Mouse (Mus musculus) monocyte, adult 59 days (primary cell): ENCODE measurements around the gene Coq7. TPM values are rescaled to one million over a fixed set of nuclear protein-coding genes. Genes with fewer than 3 reads are reported as not detected.

Experiments
- total RNA-seq, 2 experiments: library from RNA; stranded (reverse); gene quantifications; one replicate each; pipeline ENCODE4 v1.2.4; 2023

The Coq7 gene
- 1 to 10 TPM; 6.2 to 8.8 TPM for total RNA-seq

DNA sequence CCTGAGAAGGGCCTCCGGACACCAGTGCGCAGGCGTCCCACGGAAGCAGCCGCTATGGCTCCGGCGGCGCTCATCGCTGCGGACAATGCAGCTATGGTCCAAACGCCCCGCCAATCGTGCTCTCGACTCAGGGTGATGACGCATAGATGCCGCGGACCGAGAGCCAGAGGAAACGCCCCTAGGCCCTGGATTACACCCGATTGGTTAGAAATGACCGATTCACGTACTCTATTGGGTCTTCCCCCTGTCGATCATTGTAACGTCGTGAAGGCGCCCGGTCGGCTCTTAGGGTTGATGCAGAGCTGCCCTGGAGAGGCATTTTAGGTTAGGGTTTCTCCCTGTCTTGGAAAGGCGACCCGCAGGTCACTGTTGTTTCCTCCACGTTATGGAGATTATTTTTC lies at the start of gene Coq7:
TSS of gene Coq7 (minus strand) at position 179 of the 401 bp plus-strand sequence.

DNA sequence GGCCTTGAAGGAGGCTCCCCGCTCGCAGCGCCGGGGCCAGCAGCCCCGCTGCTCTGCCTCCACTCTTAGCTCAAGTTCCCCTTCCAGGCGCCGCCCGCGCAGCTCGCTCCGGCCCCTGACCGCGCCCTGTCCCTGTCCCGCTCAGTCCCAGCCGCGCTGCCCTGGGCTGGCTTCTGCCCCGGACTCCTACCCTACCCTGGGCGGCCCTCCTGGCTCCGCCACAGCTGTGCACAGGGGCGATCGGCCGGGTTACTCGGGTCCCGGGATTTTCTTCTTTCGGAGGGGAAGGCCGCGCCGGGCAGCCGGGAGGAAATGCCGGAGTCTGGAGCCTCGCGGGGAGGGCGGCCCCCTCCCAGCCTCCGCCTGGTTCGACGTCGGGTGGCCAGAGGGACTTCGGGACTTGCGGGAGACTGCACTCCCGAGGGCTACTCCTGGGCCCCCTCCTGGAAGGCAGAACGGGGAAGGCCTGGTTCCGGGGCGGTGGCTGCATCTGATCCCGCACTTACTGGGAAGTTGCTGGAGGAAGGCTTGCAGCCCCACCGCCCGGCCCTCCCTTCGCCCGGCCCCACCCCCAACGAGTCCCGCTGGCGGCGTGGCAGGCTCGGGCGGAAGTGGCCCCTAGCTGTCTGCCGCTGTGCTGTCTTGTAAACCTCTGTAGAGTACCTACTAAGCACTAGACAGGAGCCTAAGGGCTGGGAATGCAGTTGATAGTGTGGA lies 41.6 kb downstream of the Coq7 start, which contains the start of gene Itpripl2:
TSS of gene Itpripl2 (minus strand) at position 545 of the 717 bp plus-strand sequence.

Other genes with a start within 250 kb of the Coq7 start
- not detected for gene Syt17, start 85.1 kb downstream of the Coq7 start, total RNA-seq
- gene Itpripl2, start 41.4 kb downstream of the Coq7 start, total RNA-seq: 10 to 100 TPM; 29.8 to 31.9 TPM
- not detected for gene Tmc7, start 51.4 kb upstream of the Coq7 start, total RNA-seq
- gene Tmc5, start 63.9 kb upstream of the Coq7 start, total RNA-seq: not detected
- 10 to 100 TPM; 30.6 to 35.7 TPM for gene Gde1, start 172.4 kb upstream of the Coq7 start, total RNA-seq
- gene Ccp110, start 179.2 kb upstream of the Coq7 start, total RNA-seq: 1 to 10 TPM; 2.0 to 3.5 TPM
- gene Vps35l, start 206.9 kb upstream of the Coq7 start, total RNA-seq: 10 to 100 TPM; 72.6 to 72.7 TPM